Mouse (Mus musculus) midbrain, embryonic 11.5 days (tissue): ENCODE results near the gene Copg1. TPM values are rescaled to one million over a fixed set of nuclear protein-coding genes. Genes with fewer than 3 reads are reported as not detected.

ENCODE experiments used
- ATAC-seq: fragments of 200-750 bp; cut with Nextera tagmentation; 2 replicates; pipeline ENCODE4 v1.8.0; 2017; ENCODE audit warnings: moderate TSS enrichment, moderate library complexity; ENCODE audit not compliant: low FRiP score
- DNase-seq: peaks from one replicate; pipeline ENCODE4 v3.0.0; 2015; ENCODE audit warnings: low spot score; ENCODE audit errors: missing footprints
- H3K27ac ChIP-seq: fragments of 300-500 bp; sonication (generic); 2 replicates; pipeline ENCODE4 v1.5.1; 2014; ENCODE audit warnings: low read depth, low read length
- H3K27me3 ChIP-seq: fragments of 300-500 bp; sonication (generic); 2 replicates; pipeline ENCODE4 v1.6.1; 2014; ENCODE audit warnings: mild to moderate bottlenecking, low read length, moderate library complexity, mixed read lengths; ENCODE audit not compliant: control insufficient read depth, insufficient read depth
- H3K36me3 ChIP-seq: fragments of 300-500 bp; sonication (generic); 2 replicates; pipeline ENCODE4 v1.6.1; 2014; ENCODE audit warnings: mild to moderate bottlenecking, low read length, moderate library complexity, mixed read lengths; ENCODE audit not compliant: control insufficient read depth, insufficient read depth
- H3K4me1 ChIP-seq: fragments of 300-500 bp; sonication (generic); 2 replicates; pipeline ENCODE4 v1.6.1; 2014; ENCODE audit warnings: low read length; ENCODE audit not compliant: control insufficient read depth, insufficient read depth
- H3K4me2 ChIP-seq: fragments of 300-500 bp; sonication (generic); 2 replicates; pipeline ENCODE4 v1.6.1; 2014; ENCODE audit warnings: mild to moderate bottlenecking, moderate library complexity
- H3K4me3 ChIP-seq: fragments of 300-500 bp; sonication (generic); 2 replicates; pipeline ENCODE4 v1.5.1; 2014; ENCODE audit warnings: low read depth, low read length
- H3K9ac ChIP-seq: fragments of 300-500 bp; sonication (generic); 2 replicates; pipeline ENCODE4 v1.6.1; 2014; ENCODE audit warnings: low read length
- H3K9me3 ChIP-seq: fragments of 300-500 bp; sonication (generic); 2 replicates; pipeline ENCODE4 v1.6.1; 2016; ENCODE audit warnings: low read length; ENCODE audit not compliant: control insufficient read depth
- WGBS: fragments of 180-500 bp; shearing (Covaris S2); extraction: QIAGEN DNeasy Blood & Tissue Kit; methylation state at CpG from one replicate; pipeline ENCODE4 v1.1.7; 2014; 5-methylcytosine and 5-hydroxymethylcytosine counted together
- polyA plus RNA-seq: library from polyadenylated mRNA; unstranded; fragments of >200 nt; fragmentation: Nextera tagmentation; extraction: Ambion mirVana; gene quantifications from 2 replicates; pipeline ENCODE4 v1.2.1, GENCODE M21; 2014

Copg1 gene
- polyA plus RNA-seq, 1 experiment from 2014 or later, result 132 TPM

DNA sequence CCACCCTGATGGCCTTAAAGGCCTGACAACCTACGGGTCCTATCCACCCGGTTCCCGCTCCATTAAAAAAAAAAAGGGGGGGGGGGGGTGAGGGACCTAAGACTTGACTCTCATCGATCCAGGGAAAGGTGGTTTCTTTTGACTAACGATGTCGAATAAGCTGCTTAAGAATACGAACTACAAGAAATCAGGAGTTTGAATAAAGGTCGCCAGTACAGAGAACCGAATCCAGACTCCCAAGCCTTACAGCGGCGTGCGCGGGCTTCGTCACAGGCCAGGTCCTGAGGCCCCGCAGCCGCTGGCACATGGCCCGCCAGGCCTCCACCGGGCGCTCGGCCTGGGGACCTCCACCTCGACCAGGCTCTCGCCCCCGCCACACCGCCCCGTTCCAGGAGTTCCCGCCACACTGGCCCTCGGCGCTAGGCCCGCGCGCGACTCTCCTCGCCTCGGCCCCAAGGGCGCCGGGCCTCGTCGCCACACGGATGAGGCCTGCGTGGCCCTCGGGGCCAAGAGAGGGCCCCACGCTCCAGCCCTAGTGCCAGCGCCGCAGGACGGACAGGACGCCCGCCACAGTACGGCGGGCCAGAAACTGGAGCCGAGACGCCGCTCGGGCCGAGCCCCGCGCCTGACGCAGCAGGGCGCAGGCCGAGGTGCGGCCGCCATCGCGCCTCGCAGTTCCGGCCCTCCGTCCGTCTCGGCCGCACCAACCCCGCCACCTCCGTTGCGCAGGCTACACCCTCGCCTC is 37.3 kb upstream of the Copg1 start:
- H3K9me3 ChIP-seq, result no peaks in the 10 kb centered on the region
- ATAC-seq, result no peak; the same call in none of the 2 replicates
- H3K4me3 ChIP-seq, result peak overlapping the region; percentile 100
- peak; percentile 95 for DNase-seq
- H3K9ac ChIP-seq, result peak overlapping the region; percentile 99
- H3K27ac ChIP-seq, result peak overlapping the region; percentile 78
- peak overlapping the region; percentile 72 for H3K4me2 ChIP-seq
- H3K4me1 ChIP-seq, result peaks cover 11% of the 10 kb centered on the region
- no peaks in the 10 kb centered on the region for H3K27me3 ChIP-seq
- peaks cover under 1% of the 10 kb centered on the region for H3K36me3 ChIP-seq
- under 1% methylated on average over 70 of the region's 73 CpGs for WGBS

DNA sequence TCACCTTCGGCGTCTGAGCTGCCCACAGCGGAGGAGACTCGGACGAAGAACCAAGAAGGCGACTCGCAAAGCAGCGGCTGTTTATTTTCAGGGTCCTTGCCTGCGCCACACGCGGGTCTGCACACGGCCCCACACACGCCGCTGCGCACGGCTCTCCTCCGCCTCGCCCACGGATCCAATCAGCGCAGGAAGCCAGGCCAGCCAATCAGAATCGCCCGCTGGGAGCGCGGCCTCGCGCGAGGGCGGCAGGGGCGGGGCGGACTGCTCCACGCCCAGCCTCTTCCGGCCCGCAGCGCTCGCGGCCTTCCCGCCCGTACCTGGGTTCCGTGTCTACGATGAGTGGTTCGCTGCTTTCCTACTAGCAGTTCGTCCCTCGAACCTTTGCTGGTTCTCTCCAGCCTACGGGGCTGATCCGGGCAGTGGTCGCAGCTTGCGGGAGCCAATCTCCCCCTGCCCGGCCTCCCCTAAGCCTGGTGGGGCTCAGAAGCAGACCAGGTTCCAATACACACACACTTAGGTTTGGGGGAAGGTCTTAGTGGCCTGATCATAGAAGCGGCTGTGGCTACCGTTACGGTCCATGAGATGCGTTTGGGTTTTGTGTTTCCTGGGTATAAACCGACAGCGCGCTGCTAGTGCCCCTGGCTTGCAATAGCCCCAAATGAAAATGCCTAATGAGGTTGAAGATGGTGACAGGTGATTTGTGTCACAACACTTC is 36.6 kb upstream of the Copg1 start, which contains the start of gene Cnbp:
Gene Cnbp (minus strand): TSS at position 207 of the 715 bp plus-strand sequence.
- H3K4me1 ChIP-seq, result peaks cover 11% of the 10 kb centered on the region
- H3K36me3 ChIP-seq, result no peaks in the 10 kb centered on the region
- no peaks in the 10 kb centered on the region for H3K9me3 ChIP-seq
- H3K4me3 ChIP-seq, result peak within 1 kb of the TSS; percentile 100
- DNase-seq, result peak; percentile 100
- H3K9ac ChIP-seq, result peak within 1 kb of the TSS; percentile 99
- peak within 1 kb of the TSS; percentile 78 for H3K27ac ChIP-seq
- ATAC-seq, result peak; percentile 98
- under 1% methylated on average over 55 of the region's 55 CpGs for WGBS
- peak within 1 kb of the TSS; percentile 72 for H3K4me2 ChIP-seq
- H3K27me3 ChIP-seq, result no peaks in the 10 kb centered on the region

DNA sequence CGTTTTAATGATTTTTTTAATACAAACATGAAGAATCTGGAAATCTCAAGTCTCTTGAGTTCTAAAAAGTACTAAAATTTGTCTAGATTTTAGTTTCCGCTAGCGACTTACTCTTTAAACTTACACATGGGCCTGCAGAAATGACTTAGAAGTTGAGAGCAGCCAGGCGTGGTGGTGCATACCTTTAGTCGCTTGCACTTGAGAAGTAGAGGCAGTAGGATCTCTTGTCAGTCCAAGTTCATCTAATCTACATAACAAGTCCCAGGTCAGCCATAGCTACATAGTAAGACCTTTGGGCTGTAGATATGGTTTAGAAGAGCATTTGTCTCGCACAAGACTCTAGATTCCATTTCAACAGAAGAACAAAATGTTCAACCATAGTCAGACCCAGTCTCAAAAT is 35.7 kb upstream of the Copg1 start:
- no peak overlapping the region for H3K4me3 ChIP-seq
- no peaks in the 10 kb centered on the region for H3K9me3 ChIP-seq
- DNase-seq (peak; percentile 57), ATAC-seq (no peak)
- no peak overlapping the region for H3K9ac ChIP-seq
- H3K4me1 ChIP-seq, result peaks cover 11% of the 10 kb centered on the region
- no peak overlapping the region for H3K27ac ChIP-seq
- WGBS, result 80% methylated on average over 6 of the region's 6 CpGs
- H3K27me3 ChIP-seq, result no peaks in the 10 kb centered on the region
- no peaks in the 10 kb centered on the region for H3K36me3 ChIP-seq
- no peak overlapping the region for H3K4me2 ChIP-seq

DNA sequence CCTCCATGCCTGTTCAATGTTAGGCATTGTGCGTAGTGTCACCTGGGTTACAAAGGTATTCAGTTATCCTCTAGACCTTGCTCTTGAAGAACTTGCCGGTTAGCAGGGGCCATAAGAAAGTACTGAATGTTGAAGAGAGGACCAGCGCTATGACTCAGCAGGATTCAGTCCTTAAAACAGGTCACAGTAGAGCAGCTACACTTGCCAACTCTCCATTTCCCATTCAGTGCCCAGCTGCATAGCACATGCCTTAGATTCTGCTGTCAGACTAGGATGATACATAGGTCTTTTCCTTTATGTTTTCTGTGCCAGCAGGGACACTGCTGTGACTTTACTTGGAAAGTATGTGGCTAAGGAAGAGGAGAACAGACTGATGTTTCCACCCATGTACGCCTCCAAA is 34.2 kb upstream of the Copg1 start:
- ATAC-seq, result no peak
- Histone ChIP-seq H3K4me1 (peaks cover 9% of the 10 kb centered on the region), H3K4me3 (no peak overlapping the region), H3K9me3 (no peaks in the 10 kb centered on the region), H3K4me2 (no peak overlapping the region), H3K9ac (no peak overlapping the region), H3K27ac (no peak overlapping the region), H3K27me3 (no peaks in the 10 kb centered on the region), H3K36me3 (no peaks in the 10 kb centered on the region)
- DNase-seq, result peak; percentile 44
- 88% methylated on average over 4 of the region's 4 CpGs for WGBS

GRCm38 (mm10) chr6:87857071-87857470 is 30.5 kb upstream of the Copg1 start:
- no peak for ATAC-seq
- Histone ChIP-seq H3K4me2 (no peak overlapping the region), H3K36me3 (no peaks in the 10 kb centered on the region), H3K9me3 (no peaks in the 10 kb centered on the region), H3K9ac (no peak overlapping the region), H3K27ac (no peak overlapping the region), H3K4me1 (no peaks in the 10 kb centered on the region), H3K27me3 (no peaks in the 10 kb centered on the region), H3K4me3 (no peak overlapping the region)
- WGBS, result 47% methylated on average over 1 of the region's 1 CpGs
- DNase-seq, result no peak

GRCm38 (mm10) chr6:87866211-87866610 is 21.4 kb upstream of the Copg1 start:
- Histone ChIP-seq H3K4me1 (no peaks in the 10 kb centered on the region), H3K9me3 (no peaks in the 10 kb centered on the region), H3K4me3 (no peak overlapping the region), H3K27ac (no peak overlapping the region), H3K27me3 (no peaks in the 10 kb centered on the region), H3K4me2 (no peak overlapping the region), H3K9ac (no peak overlapping the region), H3K36me3 (no peaks in the 10 kb centered on the region)
- 83% methylated on average over 6 of the region's 6 CpGs for WGBS
- ATAC-seq (no peak), DNase-seq (no peak)

GRCm38 (mm10) chr6:87867256-87867655 is 20.4 kb upstream of the Copg1 start:
- 83% methylated on average over 2 of the region's 2 CpGs for WGBS
- Histone ChIP-seq H3K27me3 (no peaks in the 10 kb centered on the region), H3K4me1 (no peaks in the 10 kb centered on the region), H3K4me3 (no peak overlapping the region), H3K27ac (no peak overlapping the region), H3K9ac (no peak overlapping the region), H3K4me2 (no peak overlapping the region), H3K9me3 (no peaks in the 10 kb centered on the region), H3K36me3 (no peaks in the 10 kb centered on the region)
- ATAC-seq, result no peak
- DNase-seq, result no peak

GRCm38 (mm10) chr6:87868871-87869506 is 18.6 kb upstream of the Copg1 start:
- no peaks in the 10 kb centered on the region for H3K36me3 ChIP-seq
- H3K4me2 ChIP-seq, result no peak overlapping the region
- H3K27me3 ChIP-seq, result no peaks in the 10 kb centered on the region
- H3K4me1 ChIP-seq, result no peaks in the 10 kb centered on the region
- H3K9me3 ChIP-seq, result no peaks in the 10 kb centered on the region
- no peak overlapping the region for H3K4me3 ChIP-seq
- 78% methylated on average over 9 of the region's 9 CpGs for WGBS
- ATAC-seq (no peak), DNase-seq (no peak)
- no peak overlapping the region for H3K27ac ChIP-seq
- H3K9ac ChIP-seq, result no peak overlapping the region

- WGBS, result 77% methylated on average over 1 of the region's 1 CpGs
- DNase-seq, result no peak
- ATAC-seq, result no peak
Measured at GRCm38 (mm10) chr6:87870440-87870839, 17.2 kb upstream of the Copg1 start.

More at GRCm38 (mm10) chr6:87870440-87870839, 17.2 kb upstream of the Copg1 start:
- Histone ChIP-seq H3K27ac (no peak overlapping the region), H3K9ac (no peak overlapping the region), H3K27me3 (no peaks in the 10 kb centered on the region), H3K4me2 (no peak overlapping the region), H3K36me3 (no peaks in the 10 kb centered on the region), H3K4me3 (no peak overlapping the region), H3K9me3 (no peaks in the 10 kb centered on the region), H3K4me1 (no peaks in the 10 kb centered on the region)
